Mouse (Mus musculus): Measurements from ENCODE around the gene Ppid.

- TF ChIP-seq CTCF (IDR thresholded peaks at IDR 0.05; ENCODE audit: low read depth, low read length) (no peak), GATA1 (IDR thresholded peaks at IDR 0.05; ENCODE audit: borderline replicate concordance, low read length) (no peak)
These were observed 1.5 kb upstream of the Ppid start for GRCm38 (mm10) chr3:79589671-79590070.
